Mouse (Mus musculus): ENCODE measurements around the gene A1cf.

Gene A1cf

GRCm38 (mm10) chr19:31953799-31954198 is 85.2 kb downstream of the A1cf start:
- no peak for DNase-seq (ENCODE audit: low read depth, low spot score)

- DNase-seq (ENCODE audit: low read depth, low spot score), result no peak
These were observed 85.7 kb downstream of the A1cf start for GRCm38 (mm10) chr19:31954267-31954666.

DNA sequence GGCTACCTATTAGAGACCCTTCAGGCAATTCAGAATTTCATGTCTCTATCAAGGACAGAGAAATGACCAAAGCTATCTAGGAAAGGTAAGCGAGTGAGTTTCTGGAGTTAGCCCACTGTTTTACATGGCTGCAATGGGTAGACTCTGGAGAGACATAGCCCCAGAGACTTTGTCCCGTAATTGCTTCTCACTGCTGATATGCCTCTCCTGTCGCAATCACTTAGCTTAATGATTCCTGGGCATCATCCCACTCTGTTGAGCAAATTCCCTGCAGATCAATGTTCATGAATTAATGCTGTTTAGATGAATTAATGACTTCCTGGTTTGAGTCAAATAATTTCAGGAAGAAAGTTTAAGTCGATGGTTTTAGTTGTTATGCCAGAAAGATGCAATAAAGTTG is 86.1 kb downstream of the A1cf start:
- no peak for DNase-seq (ENCODE audit: low read depth, low spot score)

DNA sequence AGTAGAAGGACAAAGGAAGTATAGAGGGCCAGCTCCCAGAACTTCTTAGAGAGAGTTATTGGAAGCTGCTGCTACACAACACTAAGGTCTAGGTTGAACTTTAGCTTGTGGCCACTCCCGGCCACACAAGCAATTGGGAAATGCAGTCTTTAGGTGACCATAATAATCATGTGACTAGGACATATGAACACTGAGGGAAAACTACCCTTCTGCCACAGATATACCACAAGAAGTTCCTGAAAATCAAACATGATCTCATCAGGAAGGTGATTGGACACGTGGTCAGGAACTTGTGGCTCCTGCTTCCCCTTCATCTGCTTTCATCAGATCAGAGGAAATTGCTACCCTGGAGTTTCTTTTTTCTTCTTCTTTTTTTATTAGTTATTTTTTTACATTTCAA is 87.8 kb downstream of the A1cf start:
- DNase-seq (ENCODE audit: low read depth, low spot score), result no peak

DNA sequence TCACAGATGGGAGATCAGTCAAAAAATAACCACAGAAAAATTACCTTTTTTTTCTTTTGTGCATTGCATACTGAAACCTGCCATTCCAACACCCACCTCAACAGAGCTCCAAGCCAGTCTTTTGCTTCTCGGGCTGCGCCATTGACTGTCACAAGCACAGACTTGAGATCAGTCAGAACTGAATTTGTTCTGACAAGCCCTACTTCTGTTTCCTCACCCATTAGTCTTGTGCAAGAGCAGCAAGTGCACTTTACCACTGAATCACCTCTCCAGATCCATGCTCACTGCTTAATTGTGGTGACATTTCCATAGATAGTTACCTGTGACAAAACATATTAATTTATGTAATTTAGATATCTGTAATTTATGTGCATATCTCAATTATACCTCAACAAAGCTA is 91.9 kb downstream of the A1cf start:
- no peak for DNase-seq (ENCODE audit: low read depth, low spot score)

DNA sequence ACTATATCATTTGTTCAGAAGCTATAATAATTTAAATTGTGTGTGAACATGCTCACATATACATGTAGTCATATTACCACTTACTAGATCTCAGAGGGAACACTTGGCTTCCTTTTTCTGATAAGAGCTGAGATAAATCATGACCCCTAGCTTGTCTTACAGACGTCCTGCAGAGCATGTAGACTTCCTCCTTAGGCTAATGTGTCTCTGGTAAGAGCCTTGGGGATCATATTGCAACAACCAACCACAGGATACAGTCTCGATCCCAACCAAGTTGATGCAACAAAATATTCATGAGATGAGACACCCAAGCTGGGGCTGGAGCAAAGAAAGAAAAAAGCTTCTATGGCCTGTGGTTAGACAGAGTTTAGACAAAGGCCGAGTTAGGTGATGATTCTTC is 94.6 kb downstream of the A1cf start:
- no peak for DNase-seq (ENCODE audit: low read depth, low spot score)

DNA sequence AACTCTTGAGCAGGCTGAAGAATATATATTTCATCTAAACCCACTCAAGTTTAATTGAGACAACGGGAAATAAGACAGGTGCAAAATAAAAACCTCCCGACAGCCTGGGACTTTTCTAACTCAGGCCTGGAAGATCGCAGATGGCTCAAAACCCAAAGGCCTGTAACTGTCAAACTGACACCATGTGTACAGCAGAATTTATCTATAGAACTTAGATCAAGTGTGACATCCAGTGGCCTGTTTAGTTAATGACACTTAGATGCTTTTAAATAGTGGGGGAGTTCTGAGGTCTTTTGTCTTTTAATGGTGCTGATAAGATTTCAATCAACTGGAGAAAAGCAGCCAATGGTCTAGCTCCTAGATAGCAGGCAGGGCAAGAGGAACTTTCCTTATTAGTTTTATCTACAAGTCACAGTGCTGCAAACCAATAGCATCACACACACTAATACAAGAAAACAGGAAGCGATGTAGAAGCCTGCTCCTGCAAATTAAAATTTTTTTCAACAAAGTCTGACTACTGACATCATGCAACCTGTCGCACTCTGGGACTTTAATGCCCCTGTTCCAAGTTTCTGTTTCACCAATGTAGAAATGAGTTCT is 99.5 kb downstream of the A1cf start:
- DNase-seq (ENCODE audit: low read depth, low spot score), result peak; percentile 47

GRCm38 (mm10) chr19:31971405-31971804 is 102.8 kb downstream of the A1cf start:
- peak; percentile 60 for DNase-seq (ENCODE audit: low read depth, low spot score)

DNA sequence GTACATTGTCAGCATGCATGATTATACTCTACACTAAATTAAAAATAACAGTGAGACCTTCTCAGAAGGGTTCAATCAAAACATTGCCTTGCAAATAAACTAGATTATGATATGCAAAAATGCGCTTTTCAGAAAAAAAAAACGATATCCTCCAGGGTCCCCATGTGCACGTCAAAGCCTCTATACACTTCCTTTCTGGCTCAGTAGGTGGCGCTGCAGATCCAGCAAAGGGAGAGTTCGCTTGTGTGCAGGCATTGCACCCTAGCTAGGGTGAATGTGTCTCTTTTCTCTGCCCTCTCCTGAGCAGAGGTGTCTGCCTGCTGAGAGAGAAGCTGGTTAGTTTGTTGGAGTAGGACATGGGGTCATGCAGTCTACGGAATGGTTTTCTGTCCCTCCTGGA is 103.4 kb downstream of the A1cf start:
- peak; percentile 88 for DNase-seq (ENCODE audit: low read depth, low spot score)

- peak; percentile 11 for DNase-seq (ENCODE audit: low read depth, low spot score)
These were observed 107.3 kb downstream of the A1cf start for GRCm38 (mm10) chr19:31975882-31976281.

DNA sequence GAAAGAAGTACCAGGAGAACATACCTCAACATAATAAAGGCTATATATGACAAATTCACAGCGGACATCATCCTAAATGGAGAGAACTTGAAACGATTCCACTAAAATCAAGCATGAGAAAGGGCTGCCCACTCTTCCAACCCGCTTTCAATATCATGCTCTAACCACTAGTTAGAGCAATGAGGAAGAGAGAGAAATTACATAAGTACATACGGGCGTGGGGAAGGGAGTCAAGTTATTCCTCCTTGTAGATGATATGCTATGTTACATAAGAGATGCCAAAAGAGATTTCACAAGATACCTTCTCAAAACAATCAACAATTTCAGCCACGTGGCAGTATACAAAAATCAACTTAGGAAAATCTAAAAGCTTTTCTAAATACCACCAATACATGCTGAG is 122.5 kb downstream of the A1cf start:
- no peak for DNase-seq (ENCODE audit: low read depth, low spot score)

GRCm38 (mm10) chr19:31996916-31997315 is 128.4 kb downstream of the A1cf start:
- no peak for DNase-seq (ENCODE audit: low read depth, low spot score)
